Mouse (Mus musculus): ENCODE data around the gene Cbfa2t3. TPM values are rescaled to one million over a fixed set of nuclear protein-coding genes. Genes with fewer than 3 reads are reported as not detected.
A peak's percentile ranks its signal among the peaks of the same experiment; 100 is the strongest.
"Not testable (repeated sequence)": the region's sequence is repeated elsewhere in the genome, so short reads cannot be mapped to it uniquely, and the experiment has no call there.

Gene Cbfa2t3
- polyA plus RNA-seq, 1 experiment from 2014 or later, result 2.3 TPM

DNA sequence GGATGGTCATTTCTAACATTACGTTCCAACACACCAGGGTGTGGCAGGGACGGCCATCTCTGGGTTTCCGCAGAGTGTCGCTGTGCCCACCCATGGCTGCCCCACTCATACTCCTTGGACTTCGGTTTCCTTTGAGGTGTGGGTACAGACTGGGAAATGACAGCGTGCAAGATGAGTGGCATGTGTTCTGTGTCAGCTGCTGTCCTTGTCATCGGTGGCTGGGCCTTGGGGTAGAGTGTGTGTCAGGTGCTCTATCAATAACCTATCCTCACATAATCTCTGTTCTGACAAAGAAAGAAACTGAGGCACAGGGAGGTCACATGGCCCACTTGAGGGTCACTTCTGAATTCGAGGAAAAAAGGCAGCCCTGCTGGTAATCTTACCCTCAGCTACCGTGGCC lies 61.7 kb downstream of the Cbfa2t3 start:
- Histone ChIP-seq H3K27ac (replicated peaks) (no peak overlapping the region), H3K27me3 (replicated peaks; ENCODE audit: low read depth, poor library complexity, severe bottlenecking) (no peaks in the 10 kb centered on the region), H3K36me3 (replicated peaks) (peaks cover 22% of the 10 kb centered on the region; the same call in 1 of the 2 replicates), H3K4me3 (no peak overlapping the region), H3K4me1 (peaks cover 60% of the 10 kb centered on the region), H3K9me3 (no peaks in the 10 kb centered on the region)
- WGBS, result 85% methylated on average over 9 of the region's 9 CpGs
- no peak for DNase-seq (ENCODE audit: low spot score)

DNA sequence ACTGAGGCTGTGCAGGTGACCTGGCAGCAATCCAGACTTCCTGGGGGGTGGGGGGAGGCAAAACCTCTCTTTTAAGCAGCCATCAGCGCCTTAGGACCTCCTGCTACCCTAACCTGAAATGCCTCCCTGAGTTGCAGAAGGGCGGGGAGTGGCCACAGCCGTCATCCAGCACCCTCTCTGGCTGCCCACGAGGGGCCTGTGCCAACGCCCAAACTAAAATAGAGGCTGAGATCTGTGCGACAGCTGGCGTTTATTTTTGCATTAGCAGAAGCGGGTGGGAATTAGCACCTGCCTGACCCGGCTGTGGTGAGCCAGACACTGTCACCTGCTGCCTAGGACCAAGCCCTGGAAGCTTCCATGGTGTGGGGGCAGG lies 62.1 kb downstream of the Cbfa2t3 start:
- Histone ChIP-seq H3K4me3 (no peak overlapping the region), H3K36me3 (replicated peaks) (peaks cover 22% of the 10 kb centered on the region; the same call in 1 of the 2 replicates), H3K9me3 (no peaks in the 10 kb centered on the region), H3K27me3 (replicated peaks; ENCODE audit: low read depth, poor library complexity, severe bottlenecking) (no peaks in the 10 kb centered on the region), H3K4me1 (peaks cover 56% of the 10 kb centered on the region), H3K27ac (replicated peaks) (no peak overlapping the region)
- 76% methylated on average over 9 of the region's 9 CpGs for WGBS
- no peak for DNase-seq (ENCODE audit: low spot score)

DNA sequence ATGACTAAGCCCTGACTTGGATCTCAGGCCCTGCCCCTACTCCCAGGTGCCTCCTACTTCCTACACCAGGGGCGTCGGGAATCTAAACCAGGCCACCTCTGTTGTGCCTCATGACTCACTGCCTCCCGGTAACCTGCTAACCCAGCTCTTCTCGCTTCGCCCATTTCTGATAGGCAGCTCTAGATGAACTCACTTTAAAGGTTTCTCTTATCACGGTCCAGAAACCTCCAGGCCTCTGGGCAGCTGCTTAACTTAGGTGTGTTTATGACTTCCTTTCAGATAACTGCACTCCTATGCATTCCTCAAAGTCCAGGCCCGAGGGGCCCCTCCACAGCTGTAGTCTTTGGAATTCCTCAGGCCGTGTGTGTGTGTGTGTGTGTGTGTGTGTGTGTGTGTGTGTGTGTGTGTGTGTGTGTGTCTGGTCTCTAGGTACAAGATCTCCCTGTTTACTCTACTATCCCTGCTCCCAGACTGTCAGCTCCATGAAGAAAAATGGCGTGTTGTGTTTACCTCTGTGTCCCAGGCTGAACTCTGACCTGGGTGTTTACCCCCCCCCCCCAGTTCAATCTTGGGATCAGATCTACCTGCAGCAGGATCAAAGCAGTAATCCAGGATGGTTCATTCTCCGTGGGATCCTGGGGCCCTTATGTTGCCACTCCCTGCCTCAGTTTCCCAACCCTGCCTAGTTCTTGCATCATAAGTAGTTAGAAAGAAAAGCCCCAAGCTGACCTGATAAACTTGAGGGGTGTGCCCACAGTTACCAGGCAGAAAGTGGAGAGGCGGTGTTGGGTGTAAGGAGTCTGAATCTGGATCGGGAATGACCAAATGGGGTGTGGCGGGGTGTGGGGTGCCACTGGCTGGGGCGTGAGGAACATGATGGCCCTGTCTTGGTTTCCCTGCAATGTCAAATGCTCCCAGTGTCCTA lies 62.8 kb downstream of the Cbfa2t3 start:
- H3K27ac ChIP-seq (replicated peaks), result peak overlapping the region; percentile 19; the same call in 1 of the 2 replicates
- H3K9me3 ChIP-seq, result no peaks in the 10 kb centered on the region
- WGBS, result 73% methylated on average over 14 of the region's 14 CpGs
- no peak overlapping the region for H3K4me3 ChIP-seq
- H3K27me3 ChIP-seq (replicated peaks; ENCODE audit: low read depth, poor library complexity, severe bottlenecking), result no peaks in the 10 kb centered on the region
- H3K4me1 ChIP-seq, result peaks cover 50% of the 10 kb centered on the region
- no peak for DNase-seq (ENCODE audit: low spot score)
- H3K36me3 ChIP-seq (replicated peaks), result peaks cover 22% of the 10 kb centered on the region; the same call in 1 of the 2 replicates

DNA sequence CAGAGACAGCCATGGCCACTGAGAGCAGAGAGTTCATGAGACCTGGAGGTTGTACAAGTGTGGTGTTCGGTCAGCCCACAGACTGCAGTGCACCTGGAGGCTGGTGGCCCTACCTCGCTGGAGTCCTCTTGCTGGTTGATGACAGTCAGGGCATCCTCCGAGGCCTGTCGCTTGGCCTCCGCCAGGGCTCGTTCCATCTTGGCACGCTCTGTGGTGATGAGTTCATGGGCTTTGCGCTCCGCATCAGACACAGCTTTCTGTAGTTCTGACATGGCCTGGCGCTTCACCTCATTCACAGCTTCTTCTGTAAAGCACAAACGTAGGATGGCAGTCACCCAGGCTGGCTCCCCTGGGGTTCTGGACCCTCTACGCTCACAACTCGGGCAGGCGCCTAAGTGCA lies 65.7 kb downstream of the Cbfa2t3 start:
- peaks cover 22% of the 10 kb centered on the region; the same call in 1 of the 2 replicates for H3K36me3 ChIP-seq (replicated peaks)
- H3K4me1 ChIP-seq, result peaks cover 35% of the 10 kb centered on the region
- no peaks in the 10 kb centered on the region for H3K9me3 ChIP-seq
- no peak overlapping the region for H3K4me3 ChIP-seq
- peaks cover 26% of the 10 kb centered on the region for H3K27me3 ChIP-seq (replicated peaks; ENCODE audit: low read depth, poor library complexity, severe bottlenecking)
- DNase-seq (ENCODE audit: low spot score), result no peak
- WGBS, result 96% methylated on average over 14 of the region's 14 CpGs
- no peak overlapping the region for H3K27ac ChIP-seq (replicated peaks)

DNA sequence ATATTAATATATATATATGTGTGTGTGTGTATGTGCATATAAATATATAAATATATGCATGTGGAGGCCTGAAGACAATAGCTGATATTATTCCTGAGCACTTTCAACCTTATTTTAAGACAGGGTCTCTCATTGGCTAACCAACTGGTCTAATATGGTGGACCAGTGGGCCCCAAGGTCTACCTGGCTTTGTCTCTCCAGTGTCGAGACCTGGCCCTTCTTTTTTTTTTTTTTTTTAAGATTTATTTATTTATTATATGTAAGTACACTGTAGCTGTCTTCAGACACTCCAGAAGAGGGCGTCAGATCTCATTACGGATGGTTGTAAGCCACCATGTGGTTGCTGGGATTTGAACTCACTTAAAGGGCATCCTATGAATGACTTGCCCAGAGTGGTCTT lies 66.8 kb downstream of the Cbfa2t3 start:
- not testable (repeated sequence) for H3K9me3 ChIP-seq

DNA sequence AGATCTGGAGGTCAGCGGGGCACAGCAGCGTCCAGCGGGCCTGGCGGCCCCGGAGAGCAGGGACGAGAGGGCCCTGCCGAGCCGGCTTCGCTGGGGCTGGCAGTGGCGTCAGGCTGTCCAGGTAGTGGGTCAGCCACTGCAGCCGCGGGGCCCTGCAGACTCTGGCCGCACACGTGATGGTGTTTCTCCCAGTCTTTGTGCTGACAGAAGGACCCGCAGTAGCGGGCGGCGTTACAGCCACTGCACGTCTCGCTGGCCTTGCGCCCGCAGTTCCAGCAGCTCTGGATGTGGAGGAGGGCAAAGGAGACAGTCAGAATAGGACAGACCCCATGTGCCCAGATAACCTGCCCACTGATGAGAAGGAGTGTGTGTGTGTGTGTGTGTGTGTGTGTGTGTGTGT lies 68.2 kb downstream of the Cbfa2t3 start:
- H3K4me3 ChIP-seq, result peak overlapping the region; percentile 44
- peaks cover 22% of the 10 kb centered on the region; the same call in 1 of the 2 replicates for H3K36me3 ChIP-seq (replicated peaks)
- peaks cover 18% of the 10 kb centered on the region for H3K4me1 ChIP-seq
- peaks cover 39% of the 10 kb centered on the region for H3K27me3 ChIP-seq (replicated peaks; ENCODE audit: low read depth, poor library complexity, severe bottlenecking)
- DNase-seq (ENCODE audit: low spot score), result no peak
- peak overlapping the region; percentile 78 for H3K27ac ChIP-seq (replicated peaks)
- no peaks in the 10 kb centered on the region for H3K9me3 ChIP-seq
- 50% methylated on average over 22 of the region's 22 CpGs for WGBS

More for the DNA sequence above, 66.8 kb downstream of the Cbfa2t3 start:
- peaks cover 32% of the 10 kb centered on the region for H3K4me1 ChIP-seq
- WGBS, result 85% methylated on average over 3 of the region's 3 CpGs
- not testable (repeated sequence) for H3K27ac ChIP-seq (replicated peaks); DNase-seq (ENCODE audit: low spot score); H3K4me3 ChIP-seq
- peaks cover 36% of the 10 kb centered on the region for H3K27me3 ChIP-seq (replicated peaks; ENCODE audit: low read depth, poor library complexity, severe bottlenecking)
- peaks cover 22% of the 10 kb centered on the region; the same call in 1 of the 2 replicates for H3K36me3 ChIP-seq (replicated peaks)

DNA sequence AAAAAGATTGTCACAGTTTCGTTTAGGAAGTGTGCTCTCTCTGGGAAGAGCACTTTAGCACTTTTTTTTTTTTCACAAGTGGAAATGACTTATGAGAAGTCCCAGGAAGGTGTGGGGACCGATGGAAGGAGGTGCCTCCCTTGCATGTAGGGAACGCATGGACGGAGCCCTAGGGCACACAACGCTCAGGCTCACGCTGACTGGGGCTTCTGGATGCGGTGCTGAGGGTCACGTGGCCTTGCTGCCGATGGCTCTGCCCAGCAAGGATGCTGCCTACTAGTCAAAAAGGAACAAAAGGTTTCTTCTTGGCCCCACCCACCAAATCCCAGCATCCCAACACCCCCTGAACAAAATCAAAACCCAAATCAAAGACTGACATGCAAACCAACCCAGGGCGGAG lies 69.5 kb downstream of the Cbfa2t3 start:
- Histone ChIP-seq H3K4me3 (no peak overlapping the region), H3K27me3 (replicated peaks; ENCODE audit: low read depth, poor library complexity, severe bottlenecking) (peaks cover 39% of the 10 kb centered on the region), H3K36me3 (replicated peaks) (peaks cover 8% of the 10 kb centered on the region; the same call in 1 of the 2 replicates), H3K4me1 (peaks cover 16% of the 10 kb centered on the region), H3K27ac (replicated peaks) (no peak overlapping the region), H3K9me3 (no peaks in the 10 kb centered on the region)
- no peak for DNase-seq (ENCODE audit: low spot score)
- 19% methylated on average over 10 of the region's 10 CpGs for WGBS

DNA sequence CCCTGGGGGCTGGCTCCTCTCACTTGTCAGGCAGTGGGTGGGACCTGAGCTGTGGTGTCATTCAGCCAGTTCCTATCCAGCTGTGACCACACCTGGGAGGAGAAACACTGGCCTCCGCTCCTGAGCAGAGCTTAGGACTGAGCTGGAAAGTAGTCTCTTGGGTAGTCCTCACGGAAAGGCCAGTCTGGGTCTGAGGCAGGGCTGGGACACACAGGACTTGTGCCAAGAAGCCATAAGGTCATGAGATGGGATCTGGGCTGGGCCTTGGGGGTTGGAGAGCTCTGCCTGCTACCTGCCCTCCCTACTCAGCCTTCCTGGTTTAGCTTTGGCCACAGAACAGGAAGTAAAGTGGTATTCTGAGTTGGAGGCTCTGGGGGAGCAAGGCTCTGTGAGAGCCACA lies 72.0 kb downstream of the Cbfa2t3 start:
- Histone ChIP-seq H3K27ac (replicated peaks) (no peak overlapping the region), H3K4me3 (no peak overlapping the region), H3K27me3 (replicated peaks; ENCODE audit: low read depth, poor library complexity, severe bottlenecking) (peaks cover 39% of the 10 kb centered on the region), H3K4me1 (peaks cover 37% of the 10 kb centered on the region), H3K36me3 (replicated peaks) (no peaks in the 10 kb centered on the region), H3K9me3 (no peaks in the 10 kb centered on the region)
- DNase-seq (ENCODE audit: low spot score), result no peak
- 78% methylated on average over 2 of the region's 2 CpGs for WGBS

DNA sequence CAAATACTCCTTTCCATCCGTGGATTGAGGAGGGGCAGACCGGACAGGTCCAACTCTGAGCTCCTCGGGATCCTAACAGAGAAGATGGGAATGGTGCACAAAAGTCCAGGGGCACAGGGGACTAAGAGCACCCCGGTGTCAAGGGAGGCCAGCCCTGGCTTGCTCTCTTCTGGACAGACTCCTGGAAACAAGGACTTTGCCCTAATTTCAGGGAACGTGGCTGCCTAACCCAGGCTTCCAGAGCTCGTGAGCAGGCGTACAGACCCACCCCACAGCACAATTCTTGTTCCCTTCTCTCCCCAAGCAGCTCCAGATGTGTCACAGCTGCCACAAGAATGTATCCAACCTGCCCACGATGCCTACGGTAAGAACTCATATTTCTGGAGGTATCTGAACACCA lies 73.1 kb downstream of the Cbfa2t3 start:
- Histone ChIP-seq H3K9me3 (no peaks in the 10 kb centered on the region), H3K27me3 (replicated peaks; ENCODE audit: low read depth, poor library complexity, severe bottlenecking) (peaks cover 40% of the 10 kb centered on the region), H3K4me3 (no peak overlapping the region), H3K36me3 (replicated peaks) (no peaks in the 10 kb centered on the region), H3K4me1 (peaks cover 38% of the 10 kb centered on the region), H3K27ac (replicated peaks) (no peak overlapping the region)
- 82% methylated on average over 9 of the region's 9 CpGs for WGBS
- DNase-seq (ENCODE audit: low spot score), result no peak

DNA sequence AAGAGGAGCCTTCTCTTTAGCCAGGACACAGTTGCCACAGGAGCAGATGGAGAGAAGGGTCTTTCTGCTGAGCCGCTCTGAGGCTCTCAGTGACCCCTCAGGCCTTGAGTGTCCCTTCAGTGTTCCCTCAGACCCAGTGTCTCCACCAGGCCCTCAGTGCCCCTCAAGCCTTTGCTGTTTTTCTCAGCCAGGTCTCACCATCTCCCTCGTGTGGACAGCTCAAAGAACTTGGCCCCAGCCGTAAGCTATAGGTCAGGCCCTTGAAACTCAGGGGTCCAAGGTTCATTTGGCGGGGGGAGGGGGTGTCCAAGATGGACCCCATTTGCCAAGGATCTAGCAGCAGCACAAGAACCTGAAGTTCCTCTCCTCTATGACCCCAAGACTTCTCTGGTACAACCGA lies 74.3 kb downstream of the Cbfa2t3 start:
- H3K27ac ChIP-seq (replicated peaks), result peak overlapping the region; percentile 51; the same call in 1 of the 2 replicates
- no peaks in the 10 kb centered on the region for H3K9me3 ChIP-seq
- H3K36me3 ChIP-seq (replicated peaks), result no peaks in the 10 kb centered on the region
- peaks cover 42% of the 10 kb centered on the region for H3K4me1 ChIP-seq
- peaks cover 31% of the 10 kb centered on the region for H3K27me3 ChIP-seq (replicated peaks; ENCODE audit: low read depth, poor library complexity, severe bottlenecking)
- no peak for DNase-seq (ENCODE audit: low spot score)
- 73% methylated on average over 5 of the region's 5 CpGs for WGBS
- no peak overlapping the region for H3K4me3 ChIP-seq

DNA sequence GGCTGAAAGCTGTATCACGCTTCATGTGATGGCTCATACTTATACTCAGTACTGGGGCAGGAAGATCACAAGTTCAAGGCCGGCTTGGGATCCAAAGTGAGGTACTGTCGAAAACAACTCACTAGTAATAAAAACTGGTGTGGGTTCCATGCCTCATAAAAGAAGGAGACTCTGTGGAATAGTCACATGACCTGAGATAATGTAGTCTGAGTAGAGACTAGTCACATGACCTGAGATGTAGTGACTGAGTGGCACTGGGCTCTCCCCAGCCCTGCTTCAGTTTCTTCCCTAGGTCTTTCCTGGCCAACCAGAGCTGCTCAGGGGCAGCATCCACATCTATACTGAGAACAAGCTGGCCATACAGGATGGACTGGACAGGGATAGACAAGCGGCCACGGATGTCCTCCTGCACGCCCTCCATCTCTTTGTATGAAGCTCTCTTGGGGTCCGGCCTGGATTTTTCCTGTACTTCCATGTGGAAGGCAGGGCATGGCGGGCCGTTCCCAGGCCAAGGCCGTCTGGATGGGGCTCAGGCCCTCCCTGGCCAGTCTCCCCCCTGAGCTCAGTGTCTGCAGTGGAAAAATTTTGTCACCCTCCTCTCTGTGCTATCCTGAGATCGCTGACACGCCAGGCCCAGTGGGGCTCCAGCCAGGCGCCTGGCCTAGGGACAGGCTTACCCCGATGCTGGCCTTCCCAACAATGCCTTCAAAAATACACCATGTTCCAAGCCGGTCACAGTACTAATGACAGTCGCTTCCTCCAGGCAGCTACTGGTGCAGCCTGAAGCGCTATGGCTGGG lies 74.9 kb downstream of the Cbfa2t3 start:
- Histone ChIP-seq H3K4me1 (peaks cover 43% of the 10 kb centered on the region), H3K27ac (replicated peaks) (peak overlapping the region; percentile 51; the same call in 1 of the 2 replicates), H3K36me3 (replicated peaks) (no peaks in the 10 kb centered on the region), H3K9me3 (no peaks in the 10 kb centered on the region), H3K4me3 (no peak overlapping the region), H3K27me3 (replicated peaks; ENCODE audit: low read depth, poor library complexity, severe bottlenecking) (peaks cover 25% of the 10 kb centered on the region)
- DNase-seq (ENCODE audit: low spot score), result no peak
- WGBS, result 90% methylated on average over 17 of the region's 17 CpGs

DNA sequence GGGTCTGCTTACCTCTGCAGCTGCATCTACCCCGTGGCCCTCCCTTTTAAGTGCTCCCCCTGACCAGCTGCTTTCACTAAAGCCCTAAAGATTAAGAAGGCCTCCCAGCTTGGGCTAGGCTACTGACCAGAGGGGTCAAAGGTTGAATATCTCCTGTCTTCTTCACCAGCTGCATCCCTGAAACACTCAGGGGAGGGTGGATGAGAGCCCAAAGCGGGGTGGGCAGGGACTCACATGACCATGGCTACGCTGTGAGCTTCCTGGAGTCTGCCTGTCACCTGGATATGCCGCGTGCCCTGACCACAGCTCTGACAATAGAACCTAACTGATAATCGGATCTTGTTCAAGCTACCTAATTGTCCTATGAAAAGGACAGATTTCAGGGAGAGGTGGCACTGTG lies 76.2 kb downstream of the Cbfa2t3 start, which contains the start of gene Pabpn1l:
Pabpn1l (minus strand) TSS at position 13 of the 400 bp plus-strand sequence.
- Histone ChIP-seq H3K36me3 (replicated peaks) (no peaks in the 10 kb centered on the region), H3K4me1 (peaks cover 55% of the 10 kb centered on the region), H3K27me3 (replicated peaks; ENCODE audit: low read depth, poor library complexity, severe bottlenecking) (0 out of 2 replicates have a peak, but pooled peaks cover 12% of the 10 kb centered on the region), H3K4me3 (no peak within 1 kb of the TSS), H3K27ac (replicated peaks) (no peak within 1 kb of the TSS), H3K9me3 (no peaks in the 10 kb centered on the region)
- WGBS, result 60% methylated on average over 6 of the region's 6 CpGs
- DNase-seq (ENCODE audit: low spot score), result no peak
